Mouse (Mus musculus) heart, embryonic 16.5 days (tissue): ENCODE results near the gene Creg1. TPM values are rescaled to one million over a fixed set of nuclear protein-coding genes. Genes with fewer than 3 reads are reported as not detected.

Source experiments
- ATAC-seq: fragments of 200-750 bp; cut with Nextera tagmentation; replicated peaks from 2 replicates; pipeline ENCODE4 v1.8.0; 2017; ENCODE audit warnings: moderate number of reproducible peaks; ENCODE audit not compliant: insufficient read depth, low FRiP score; ENCODE audit errors: extremely low read depth
- H3K27ac ChIP-seq: fragments of 300-500 bp; sonication (generic); 2 replicates; pipeline ENCODE4 v1.5.1; 2014; ENCODE audit warnings: mild to moderate bottlenecking, low read length, control low read depth, moderate library complexity
- H3K27me3 ChIP-seq: fragments of 300-500 bp; sonication (generic); 2 replicates; pipeline ENCODE4 v1.6.1; 2014; ENCODE audit warnings: low read length, mixed read lengths; ENCODE audit not compliant: control insufficient read depth, insufficient read depth
- H3K36me3 ChIP-seq: fragments of 300-500 bp; sonication (generic); 2 replicates; pipeline ENCODE4 v1.6.1; 2014; ENCODE audit not compliant: control insufficient read depth, insufficient read depth
- H3K4me1 ChIP-seq: fragments of 300-500 bp; sonication (generic); 2 replicates; pipeline ENCODE4 v1.6.1; 2014; ENCODE audit warnings: low read length, mixed read lengths; ENCODE audit not compliant: control insufficient read depth, insufficient read depth
- H3K4me2 ChIP-seq: fragments of 300-500 bp; sonication (generic); 2 replicates; pipeline ENCODE4 v1.6.1; 2014; ENCODE audit warnings: low read depth, mild to moderate bottlenecking, control low read depth, low read length
- H3K4me3 ChIP-seq: fragments of 300-500 bp; sonication (generic); 2 replicates; pipeline ENCODE4 v1.5.1; 2014; ENCODE audit warnings: mild to moderate bottlenecking, control low read depth, low read length
- H3K9ac ChIP-seq: fragments of 300-500 bp; sonication (generic); 2 replicates; pipeline ENCODE4 v1.6.1; 2014; ENCODE audit warnings: low read length, control low read depth
- H3K9me3 ChIP-seq: fragments of 300-500 bp; sonication (generic); replicated peaks from 2 replicates; pipeline ENCODE4 v1.6.1; 2016; ENCODE audit warnings: low read length; ENCODE audit not compliant: control insufficient read depth
- WGBS: fragments of 180-500 bp; shearing (Covaris S2); extraction: QIAGEN DNeasy Blood & Tissue Kit; methylation state at CpG from one replicate; pipeline ENCODE4 v1.1.7; 2014; 5-methylcytosine and 5-hydroxymethylcytosine counted together
- polyA plus RNA-seq: library from polyadenylated mRNA; unstranded; fragments of >200 nt; fragmentation: Nextera tagmentation; extraction: Ambion mirVana; gene quantifications from 2 replicates; pipeline ENCODE4 v1.2.1, GENCODE M21; 2015

The Creg1 gene
- polyA plus RNA-seq, 1 experiment from 2014 or later: 73.2 TPM

DNA sequence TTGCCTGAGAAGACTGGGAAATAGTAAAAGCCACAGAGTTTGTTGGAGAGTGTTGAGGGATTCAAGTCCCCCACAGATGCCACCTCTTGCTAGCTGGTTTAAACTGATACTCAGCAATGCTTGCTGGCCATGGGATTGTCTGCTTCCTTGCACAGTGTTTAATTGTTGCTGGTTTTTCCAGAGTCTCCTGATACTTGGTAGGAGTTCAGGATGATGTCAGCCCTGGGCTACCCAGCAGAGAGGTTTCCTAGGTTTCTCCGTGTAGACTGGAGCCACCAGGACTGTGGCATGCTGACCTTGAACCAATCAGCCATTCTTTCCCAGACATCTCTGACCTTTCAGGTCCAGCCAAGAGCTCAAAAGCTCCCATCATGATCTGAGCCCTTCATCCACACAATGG is 36.6 kb upstream of the Creg1 start:
- 13% methylated on average over 1 of the region's 1 CpGs for WGBS
- Histone ChIP-seq H3K9ac (no peak overlapping the region), H3K36me3 (no peaks in the 10 kb centered on the region), H3K4me3 (no peak overlapping the region), H3K27me3 (no peaks in the 10 kb centered on the region), H3K9me3 (no peaks in the 10 kb centered on the region), H3K4me2 (no peak overlapping the region), H3K4me1 (peaks cover 3% of the 10 kb centered on the region; the same call in 1 of the 2 replicates), H3K27ac (no peak overlapping the region)
- no peak for ATAC-seq

DNA sequence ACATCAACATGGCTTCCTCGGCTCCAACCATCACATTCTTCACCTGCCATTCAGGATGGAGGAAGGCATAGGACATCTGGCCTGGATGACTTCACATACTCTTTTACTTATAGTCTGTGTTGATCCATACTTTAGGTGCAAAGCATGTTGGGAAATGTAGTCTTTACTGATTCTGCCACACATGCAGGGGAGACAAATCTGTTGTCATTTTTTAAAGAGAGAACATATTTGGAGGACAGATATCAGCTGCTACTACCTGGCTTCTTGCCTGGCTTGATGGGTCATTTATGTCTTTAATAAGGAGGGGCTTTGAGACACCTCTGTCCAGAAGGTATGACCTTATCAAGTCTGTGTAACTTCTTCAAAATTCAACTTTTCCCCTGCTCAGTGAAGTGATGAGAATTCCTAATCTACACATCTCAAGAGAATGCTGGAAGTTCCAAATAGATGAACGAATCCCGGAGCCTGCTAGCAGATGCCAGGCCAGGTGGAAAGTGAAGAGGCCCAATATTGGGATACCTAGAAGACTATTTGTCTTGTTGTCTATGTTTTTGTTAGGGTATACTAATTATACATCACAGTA is 35.4 kb upstream of the Creg1 start:
- no peak for ATAC-seq
- no peak overlapping the region for H3K9ac ChIP-seq
- WGBS: 90% methylated on average over 3 of the region's 3 CpGs
- H3K4me3 ChIP-seq: no peak overlapping the region
- H3K27ac ChIP-seq: no peak overlapping the region
- peaks cover 3% of the 10 kb centered on the region; the same call in 1 of the 2 replicates for H3K4me1 ChIP-seq
- H3K27me3 ChIP-seq: no peaks in the 10 kb centered on the region
- H3K36me3 ChIP-seq: no peaks in the 10 kb centered on the region
- no peaks in the 10 kb centered on the region for H3K9me3 ChIP-seq
- H3K4me2 ChIP-seq: no peak overlapping the region

DNA sequence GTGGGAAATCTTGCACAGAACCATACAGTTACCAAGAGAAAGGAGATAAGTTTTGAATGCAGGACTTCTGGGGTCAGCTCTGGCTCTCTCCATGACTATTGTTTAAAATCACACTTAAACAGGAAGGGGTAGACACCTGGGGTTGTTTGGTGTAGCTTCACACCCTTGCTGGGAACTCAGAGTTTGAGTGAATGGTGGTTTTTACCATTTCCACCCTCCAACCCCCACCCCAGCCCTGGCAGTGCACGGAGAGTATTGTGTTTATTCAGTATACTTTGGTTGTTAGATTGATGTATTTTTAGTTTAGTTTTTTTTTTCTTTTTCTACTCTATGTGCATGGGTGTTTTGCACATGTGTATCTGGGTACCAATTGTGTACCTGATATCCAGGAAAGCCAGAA is 33.4 kb upstream of the Creg1 start:
- no peak overlapping the region for H3K4me3 ChIP-seq
- no peak overlapping the region for H3K4me2 ChIP-seq
- H3K4me1 ChIP-seq: no peaks in the 10 kb centered on the region
- WGBS: 38% methylated on average over 1 of the region's 1 CpGs
- no peak overlapping the region for H3K27ac ChIP-seq
- no peak overlapping the region for H3K9ac ChIP-seq
- no peaks in the 10 kb centered on the region for H3K9me3 ChIP-seq
- H3K36me3 ChIP-seq: no peaks in the 10 kb centered on the region
- no peaks in the 10 kb centered on the region for H3K27me3 ChIP-seq
- ATAC-seq: no peak

DNA sequence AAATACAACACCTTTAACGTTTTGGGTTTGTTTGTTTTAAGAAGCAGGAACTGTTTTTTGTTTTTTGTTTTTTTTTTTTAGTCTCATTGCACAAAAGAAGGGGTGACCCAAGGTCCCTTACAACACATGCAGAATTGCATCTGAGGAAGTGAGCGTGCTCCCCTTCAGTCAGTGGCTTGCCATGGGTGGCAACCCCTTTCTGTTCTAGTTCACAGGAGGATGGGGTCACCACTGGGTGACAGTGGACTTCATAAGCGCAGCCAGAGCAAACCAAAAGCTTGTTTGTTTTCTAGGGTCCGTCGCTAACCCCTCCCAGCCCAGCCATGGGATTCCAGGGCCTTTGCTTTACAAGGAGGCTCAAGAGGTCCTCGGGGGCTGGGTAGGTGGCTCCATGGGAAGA is 32.0 kb upstream of the Creg1 start:
- ATAC-seq: no peak
- Histone ChIP-seq H3K9me3 (no peaks in the 10 kb centered on the region), H3K4me3 (no peak overlapping the region), H3K36me3 (no peaks in the 10 kb centered on the region), H3K27me3 (no peaks in the 10 kb centered on the region), H3K27ac (no peak overlapping the region), H3K4me2 (no peak overlapping the region), H3K9ac (no peak overlapping the region), H3K4me1 (peaks cover 5% of the 10 kb centered on the region; the same call in 1 of the 2 replicates)
- whole genome bisulfite sequencing: 69% methylated on average over 6 of the region's 6 CpGs

DNA sequence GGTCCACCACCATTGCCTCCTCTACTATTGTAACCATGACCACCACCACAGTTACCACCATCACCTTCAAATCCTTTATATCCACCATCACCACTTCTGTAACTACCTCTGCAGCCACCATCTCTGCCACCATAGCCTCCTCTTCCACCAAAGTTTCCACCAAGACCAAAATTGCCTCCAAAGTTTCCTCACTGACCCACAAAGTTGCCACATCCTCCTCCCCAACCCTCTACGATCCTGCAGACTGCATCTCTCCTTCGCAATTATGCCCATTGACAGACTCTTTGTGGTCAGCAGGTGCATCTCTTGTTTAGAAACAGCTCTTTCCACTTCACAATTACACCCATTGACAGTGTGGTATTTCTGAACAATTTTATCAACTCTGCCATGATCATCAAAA is 28.7 kb upstream of the Creg1 start:
- no peak overlapping the region for H3K4me3 ChIP-seq
- WGBS: 82% methylated on average over 2 of the region's 2 CpGs
- H3K4me1 ChIP-seq: peaks cover 5% of the 10 kb centered on the region; the same call in 1 of the 2 replicates
- H3K27ac ChIP-seq: no peak overlapping the region
- H3K9ac ChIP-seq: no peak overlapping the region
- H3K27me3 ChIP-seq: no peaks in the 10 kb centered on the region
- H3K36me3 ChIP-seq: no peaks in the 10 kb centered on the region
- H3K9me3 ChIP-seq: no peaks in the 10 kb centered on the region
- no peak overlapping the region for H3K4me2 ChIP-seq
- ATAC-seq: no peak

DNA sequence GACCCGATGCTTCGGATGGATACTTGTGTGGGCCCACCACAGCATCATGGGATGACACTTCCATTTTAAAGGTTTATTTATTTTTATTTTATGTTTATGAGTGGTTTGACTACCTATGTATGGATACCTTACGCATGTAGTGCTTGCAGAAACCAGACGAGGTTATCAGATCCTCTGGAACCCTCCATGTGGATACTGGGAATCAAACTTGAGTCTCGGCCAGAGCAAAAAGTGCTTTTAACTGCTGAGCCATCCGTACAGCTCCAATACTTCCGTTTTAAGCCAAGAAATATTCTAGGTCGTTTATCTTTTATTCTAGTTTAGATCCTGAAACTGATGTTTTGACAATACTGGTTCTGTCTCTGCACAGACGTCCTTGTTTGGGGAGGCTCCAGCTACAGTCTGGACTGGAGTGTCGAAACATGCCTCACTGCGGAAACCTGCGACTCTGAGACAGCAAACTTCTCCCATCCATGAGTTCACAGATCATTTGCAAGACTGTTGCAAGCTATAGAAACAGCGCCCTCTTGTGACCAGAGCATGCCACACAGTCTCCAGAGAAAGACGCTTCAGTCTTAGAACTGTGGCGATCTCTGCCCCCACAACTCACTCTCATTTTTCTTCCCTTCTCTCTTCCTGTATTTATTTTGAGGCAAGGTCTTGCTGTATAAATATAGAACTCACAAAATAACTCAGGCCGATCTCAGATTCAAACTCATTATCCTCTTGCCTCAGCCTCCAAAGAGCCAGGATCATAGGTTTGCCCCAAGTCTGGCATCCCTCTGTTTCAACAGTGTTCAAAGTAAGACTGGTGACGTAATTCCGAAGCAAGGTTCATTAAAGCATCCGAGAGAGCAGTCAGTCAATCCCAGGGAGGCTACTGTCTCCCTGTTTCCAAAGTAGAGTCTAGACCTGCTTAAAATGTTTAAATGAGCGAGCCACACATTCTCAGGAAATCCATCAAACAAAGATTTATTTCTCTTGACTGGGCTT is 27.4 kb upstream of the Creg1 start:
- Histone ChIP-seq H3K9ac (no peak overlapping the region), H3K4me2 (peak overlapping the region; percentile 28; the same call in 1 of the 2 replicates), H3K4me1 (peaks cover 5% of the 10 kb centered on the region; the same call in 1 of the 2 replicates), H3K27me3 (no peaks in the 10 kb centered on the region), H3K27ac (no peak overlapping the region), H3K9me3 (no peaks in the 10 kb centered on the region), H3K4me3 (no peak overlapping the region), H3K36me3 (no peaks in the 10 kb centered on the region)
- peak; percentile 49; the same call in 1 of the 2 replicates for ATAC-seq
- 25% methylated on average over 20 of the region's 20 CpGs for WGBS

DNA sequence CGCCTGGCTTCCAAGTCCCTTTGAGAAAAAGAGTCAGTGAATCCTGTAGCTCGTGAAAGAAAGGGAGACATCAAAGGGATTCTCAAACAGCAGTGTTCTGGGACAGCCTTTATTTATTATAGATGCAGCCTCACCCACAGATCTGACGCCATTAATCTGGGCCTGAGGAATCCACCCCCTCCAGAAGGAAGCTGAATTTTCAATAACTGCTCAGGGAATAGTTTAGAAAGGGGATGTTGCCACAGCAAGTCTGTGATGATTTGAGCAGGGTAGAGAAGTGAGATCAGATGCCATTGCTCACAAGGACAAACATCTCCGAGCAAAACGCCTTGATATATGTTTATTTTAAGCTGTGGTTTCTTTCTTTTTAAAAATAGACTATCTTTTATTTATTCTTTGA is 26.1 kb upstream of the Creg1 start:
- H3K4me1 ChIP-seq: peaks cover 5% of the 10 kb centered on the region; the same call in 1 of the 2 replicates
- ATAC-seq: no peak
- H3K4me3 ChIP-seq: no peak overlapping the region
- no peaks in the 10 kb centered on the region for H3K36me3 ChIP-seq
- no peak overlapping the region for H3K4me2 ChIP-seq
- no peak overlapping the region for H3K27ac ChIP-seq
- no peak overlapping the region for H3K9ac ChIP-seq
- no peaks in the 10 kb centered on the region for H3K9me3 ChIP-seq
- H3K27me3 ChIP-seq: no peaks in the 10 kb centered on the region
- WGBS: 59% methylated on average over 5 of the region's 5 CpGs

DNA sequence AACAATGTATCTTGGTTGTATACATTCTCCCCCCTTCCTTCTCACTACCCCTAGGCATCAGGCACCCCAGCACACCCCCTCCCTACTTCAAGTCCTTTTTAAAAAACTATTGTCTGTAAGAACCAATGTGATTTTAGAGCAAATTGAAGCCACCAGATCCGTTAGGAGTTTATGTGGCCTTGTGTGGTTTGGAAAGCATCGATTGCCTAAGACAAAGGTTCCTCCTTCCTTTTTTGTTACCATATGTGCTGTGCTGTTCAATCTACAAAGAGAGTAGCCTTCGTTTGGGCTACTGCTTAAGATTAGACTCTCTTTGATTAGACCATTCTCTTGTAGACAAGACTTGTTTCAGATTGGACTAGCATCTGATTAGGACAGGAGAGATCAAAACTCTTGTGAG is 25.7 kb upstream of the Creg1 start:
- Histone ChIP-seq H3K9ac (no peak overlapping the region), H3K9me3 (no peaks in the 10 kb centered on the region), H3K4me1 (peaks cover 5% of the 10 kb centered on the region; the same call in 1 of the 2 replicates), H3K36me3 (no peaks in the 10 kb centered on the region), H3K4me2 (no peak overlapping the region), H3K27ac (no peak overlapping the region), H3K4me3 (no peak overlapping the region), H3K27me3 (no peaks in the 10 kb centered on the region)
- ATAC-seq: no peak
- WGBS: 55% methylated on average over 3 of the region's 3 CpGs

DNA sequence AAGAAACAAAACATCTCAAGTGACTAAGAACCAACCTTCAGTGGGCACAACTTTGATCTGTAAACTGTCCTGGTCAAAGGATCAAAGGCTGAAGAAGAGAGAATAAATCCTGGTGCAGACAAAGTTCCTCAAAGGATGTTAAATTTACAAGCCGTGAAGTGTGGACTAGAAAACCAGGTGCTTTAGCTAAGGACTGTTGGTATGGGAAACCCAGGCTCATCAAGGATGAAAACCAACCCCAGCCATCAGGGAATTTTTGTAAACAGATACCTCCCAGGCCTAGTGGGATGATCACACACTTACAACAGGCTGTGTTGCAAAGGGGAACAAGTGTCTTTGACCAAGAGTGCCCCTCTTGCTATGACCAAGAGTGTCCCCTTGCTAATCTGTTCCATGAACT is 24.6 kb upstream of the Creg1 start:
- no peak for ATAC-seq
- no peak overlapping the region for H3K9ac ChIP-seq

More for the DNA sequence above, 24.6 kb upstream of the Creg1 start:
- Histone ChIP-seq H3K4me1 (peaks cover 5% of the 10 kb centered on the region; the same call in 1 of the 2 replicates), H3K4me3 (no peak overlapping the region), H3K27ac (no peak overlapping the region), H3K4me2 (no peak overlapping the region), H3K27me3 (no peaks in the 10 kb centered on the region), H3K36me3 (no peaks in the 10 kb centered on the region), H3K9me3 (no peaks in the 10 kb centered on the region)
- WGBS: 95% methylated on average over 1 of the region's 1 CpGs
